Mouse (Mus musculus) adrenal gland, postnatal 36 days (tissue): ENCODE measurements around the gene Dynlrb1. TPM values are rescaled to one million over a fixed set of nuclear protein-coding genes. Genes with fewer than 3 reads are reported as not detected.

Source experiments
- DNase-seq, 2 experiments: peaks; one replicate each; pipeline ENCODE4 v3.0.0; 2021; ENCODE audit warnings: mixed read lengths in 1 of 2
- long read RNA-seq, 2 experiments: library from polyadenylated mRNA; stranded (forward); transcript quantifications; one replicate each; pipeline ENCODE4 v2.0.0; 2021; ENCODE audit warnings: borderline sequencing depth in 2 of 2
- total RNA-seq, 2 experiments: library from RNA; stranded (reverse); gene quantifications; 2 replicates each; pipeline ENCODE4 v1.2.3; 2021

Gene Dynlrb1
- 100 to 1,000 TPM; 289 to 360 TPM for total RNA-seq
- long read RNA-seq, experiment 1, transcript Dynlrb1-202 (4 exons, 684 nt) = major isoform, 185 of 234 reads
- long read RNA-seq, experiment 1, transcript Dynlrb1-204 (4 exons, 788 nt) = minor isoform, 9 of 234 reads
- long read RNA-seq, experiment 1, partial matches to known transcripts = 31 of 234 reads
- long read RNA-seq, experiment 1, other reads (novel, unspliced or antisense) = 5 of 234 reads
- long read RNA-seq, experiment 2, transcript Dynlrb1-202 (4 exons, 684 nt) = major isoform, 77 of 93 reads
- long read RNA-seq, experiment 2, partial matches to known transcripts = 4 of 93 reads
- long read RNA-seq, experiment 2, other reads (novel, unspliced or antisense) = 5 of 93 reads

- peak; percentile 98 to 99 for DNase-seq
Measured at GRCm38 (mm10) chr2:155236362-155236992, at the start of gene Dynlrb1. TSS of gene Dynlrb1 (plus strand) at chr2:155236533.

GRCm38 (mm10) chr2:155207419-155207818, 28.9 kb upstream of the Dynlrb1 start:
- peak; percentile 22 to 55 for DNase-seq

GRCm38 (mm10) chr2:155223145-155223544, 13.2 kb upstream of the Dynlrb1 start:
- no peak for DNase-seq

GRCm38 (mm10) chr2:155224721-155225120, 11.6 kb upstream of the Dynlrb1 start:
- peak; percentile 31 to 48 for DNase-seq

GRCm38 (mm10) chr2:155235746-155236361, 479 bp upstream of the Dynlrb1 start:
- DNase-seq = no peak

GRCm38 (mm10) chr2:155237276-155237675, 943 bp downstream of the Dynlrb1 start:
- peak in 1 of 2 experiments; percentile 22 for DNase-seq

- peak; percentile 82 to 83 for DNase-seq
Measured at GRCm38 (mm10) chr2:155240915-155241314, 4.6 kb downstream of the Dynlrb1 start.

GRCm38 (mm10) chr2:155242296-155242855, 6.0 kb downstream of the Dynlrb1 start:
- DNase-seq = peak; percentile 58 to 65

GRCm38 (mm10) chr2:155246231-155246630, 9.9 kb downstream of the Dynlrb1 start:
- DNase-seq = peak in 1 of 2 experiments; percentile 30

GRCm38 (mm10) chr2:155248206-155248605, 11.9 kb downstream of the Dynlrb1 start:
- DNase-seq = no peak

- no peak for DNase-seq
Measured at GRCm38 (mm10) chr2:155248718-155249117, 12.4 kb downstream of the Dynlrb1 start.

- DNase-seq = no peak
Measured at GRCm38 (mm10) chr2:155249588-155249987, 13.3 kb downstream of the Dynlrb1 start.

- DNase-seq = no peak
Measured at GRCm38 (mm10) chr2:155265526-155265925, 29.2 kb downstream of the Dynlrb1 start.

- DNase-seq = no peak
Measured at GRCm38 (mm10) chr2:155266896-155267295, 30.6 kb downstream of the Dynlrb1 start.

GRCm38 (mm10) chr2:155271957-155272356, 35.6 kb downstream of the Dynlrb1 start:
- DNase-seq = no peak

- no peak for DNase-seq
Measured at GRCm38 (mm10) chr2:155272396-155273170, 36.2 kb downstream of the Dynlrb1 start.

GRCm38 (mm10) chr2:155273603-155274002, 37.3 kb downstream of the Dynlrb1 start:
- no peak for DNase-seq

GRCm38 (mm10) chr2:155276195-155276594, 39.9 kb downstream of the Dynlrb1 start, which contains the start of gene Map1lc3a:
TSS of gene Map1lc3a (plus strand) at chr2:155276297.
- DNase-seq = peak; percentile 96 to 98

- DNase-seq = peak; percentile 84
Measured at GRCm38 (mm10) chr2:155276621-155277175, 40.4 kb downstream of the Dynlrb1 start.

- peak; percentile 22 to 27 for DNase-seq
Measured at GRCm38 (mm10) chr2:155277721-155278120, 41.4 kb downstream of the Dynlrb1 start.

GRCm38 (mm10) chr2:155278361-155278760, 42.0 kb downstream of the Dynlrb1 start:
- DNase-seq = peak; percentile 89 to 93
